Mouse (Mus musculus) gastrocnemius, postnatal 14 days (tissue): ENCODE data around the gene Sox13. TPM values are rescaled to one million over a fixed set of nuclear protein-coding genes. Genes with fewer than 3 reads are reported as not detected.
A peak's percentile ranks its signal among the peaks of the same experiment; 100 is the strongest.

Experiments used
- DNase-seq: peaks from one replicate; pipeline ENCODE4 v3.0.0; 2021; ENCODE audit warnings: mixed read lengths
- intact Hi-C: fragments of 180-260 bp; cut with DNase I; formaldehyde crosslinking; loops from one replicate; pipeline ENCODE4 v1.15.1; 2025; ENCODE audit warnings: low total_unique reads
- long read RNA-seq, 2 experiments: library from polyadenylated mRNA; stranded (forward); transcript quantifications; one replicate each; pipeline ENCODE4 v2.0.0; 2021
- total RNA-seq, 2 experiments: library from RNA; stranded (reverse); gene quantifications; 2 replicates each; pipeline ENCODE4 v1.2.3; 2021

Sox13 gene
- total RNA-seq = 10 to 100 TPM in 1 of 2 experiments, 1 to 10 TPM in 1; 9.7 to 10.9 TPM
- long read RNA-seq, experiment 1, partial matches to known transcripts = 0 of 1 reads
- long read RNA-seq, experiment 1, other reads (novel, unspliced or antisense) = 1 of 1 reads
- long read RNA-seq, experiment 2, partial matches to known transcripts = 0 of 6 reads
- long read RNA-seq, experiment 2, other reads (novel, unspliced or antisense) = 5 of 6 reads

- DNase-seq = peak; percentile 67
- intact Hi-C loops = loop anchor here (5.0 kb wide), 1 partner anchor 37 kb away; no protein-coding TSS in a partner anchor
Observed at GRCm38 (mm10) chr1:133423543-133424480, at the start of gene Sox13. Gene Sox13, minus strand, starts transcription at chr1:133424377.

- intact Hi-C loops = no loop called here
Observed at GRCm38 (mm10) chr1:133471556-133471955, 47.4 kb upstream of the Sox13 start.

GRCm38 (mm10) chr1:133471086-133471485 is 46.9 kb upstream of the Sox13 start:
- DNase-seq = peak; percentile 49
- intact Hi-C loops = no loop called here

More at GRCm38 (mm10) chr1:133471556-133471955, 47.4 kb upstream of the Sox13 start:
- no peak for DNase-seq

GRCm38 (mm10) chr1:133470242-133471025 is 46.3 kb upstream of the Sox13 start:
- intact Hi-C loops = no loop called here
- peak; percentile 30 for DNase-seq

- intact Hi-C loops = no loop called here
- DNase-seq = no peak
Observed at GRCm38 (mm10) chr1:133469213-133469612, 45.0 kb upstream of the Sox13 start.

GRCm38 (mm10) chr1:133468751-133469150 is 44.6 kb upstream of the Sox13 start:
- intact Hi-C loops = no loop called here
- no peak for DNase-seq

GRCm38 (mm10) chr1:133467905-133468304 is 43.7 kb upstream of the Sox13 start:
- intact Hi-C loops = no loop called here
- no peak for DNase-seq

- no peak for DNase-seq
- intact Hi-C loops = no loop called here
Observed at GRCm38 (mm10) chr1:133463138-133463537, 39.0 kb upstream of the Sox13 start.

GRCm38 (mm10) chr1:133460996-133461395 is 36.8 kb upstream of the Sox13 start:
- no peak for DNase-seq
- intact Hi-C loops = no loop called here

- intact Hi-C loops = no loop called here
Observed at GRCm38 (mm10) chr1:133456097-133456496, 31.9 kb upstream of the Sox13 start.

GRCm38 (mm10) chr1:133452564-133453165 is 28.5 kb upstream of the Sox13 start:
- intact Hi-C loops = no loop called here
- DNase-seq = peak; percentile 49

More at GRCm38 (mm10) chr1:133456097-133456496, 31.9 kb upstream of the Sox13 start:
- DNase-seq = no peak

GRCm38 (mm10) chr1:133451869-133452563 is 27.8 kb upstream of the Sox13 start:
- DNase-seq = no peak
- intact Hi-C loops = no loop called here

- intact Hi-C loops = no loop called here
- no peak for DNase-seq
Observed at GRCm38 (mm10) chr1:133451025-133451424, 26.8 kb upstream of the Sox13 start.

- DNase-seq = peak; percentile 35
- intact Hi-C loops = no loop called here
Observed at GRCm38 (mm10) chr1:133448351-133448931, 24.3 kb upstream of the Sox13 start.

- no peak for DNase-seq
- intact Hi-C loops = no loop called here
Observed at GRCm38 (mm10) chr1:133446291-133446690, 22.1 kb upstream of the Sox13 start.

GRCm38 (mm10) chr1:133444315-133444714 is 20.1 kb upstream of the Sox13 start:
- intact Hi-C loops = no loop called here
- no peak for DNase-seq

GRCm38 (mm10) chr1:133437916-133438683 is 13.9 kb upstream of the Sox13 start:
- no peak for DNase-seq
- intact Hi-C loops = no loop called here

GRCm38 (mm10) chr1:133434756-133435112 is 10.6 kb upstream of the Sox13 start:
- intact Hi-C loops = no loop called here
- DNase-seq = no peak
